Mouse (Mus musculus): ENCODE data around the gene Ncoa5. TPM values are rescaled to one million over a fixed set of nuclear protein-coding genes. Genes with fewer than 3 reads are reported as not detected.
A peak's percentile ranks its signal among the peaks of the same experiment; 100 is the strongest.

Gene Ncoa5
- polyA plus RNA-seq, 1 experiment = 33.5 TPM

GRCm38 (mm10) chr2:165050826-165051548, 16.3 kb upstream of the Ncoa5 start:
- TF ChIP-seq POLR2A (IDR thresholded peaks at IDR 0.05; ENCODE audit: low read depth, low read length) (no peak), CTCF (IDR thresholded peaks at IDR 0.05; ENCODE audit: borderline replicate concordance, insufficient read depth, low read length) (no peak)
- Histone ChIP-seq H3K27ac (ENCODE audit: insufficient read depth, low read length) (no peak overlapping the region), H3K4me3 (ENCODE audit: insufficient read depth, low read length) (no peak overlapping the region)

GRCm38 (mm10) chr2:165049044-165049443, 14.4 kb upstream of the Ncoa5 start:
- TF ChIP-seq POLR2A (IDR thresholded peaks at IDR 0.05; ENCODE audit: low read depth, low read length) (no peak), CTCF (IDR thresholded peaks at IDR 0.05; ENCODE audit: borderline replicate concordance, insufficient read depth, low read length) (no peak)
- Histone ChIP-seq H3K27ac (ENCODE audit: insufficient read depth, low read length) (no peak overlapping the region), H3K4me3 (ENCODE audit: insufficient read depth, low read length) (no peak overlapping the region)

More at GRCm38 (mm10) chr2:165050826-165051548, 16.3 kb upstream of the Ncoa5 start:
- H3K4me1 ChIP-seq (ENCODE audit: control insufficient read depth, insufficient read depth, low read length) = no peaks in the 10 kb centered on the region

GRCm38 (mm10) chr2:165043729-165044128, 9.1 kb upstream of the Ncoa5 start:
- no peaks in the 10 kb centered on the region for H3K4me1 ChIP-seq (ENCODE audit: control insufficient read depth, insufficient read depth, low read length)
- no peak overlapping the region for H3K27ac ChIP-seq (ENCODE audit: insufficient read depth, low read length)
- TF ChIP-seq POLR2A (IDR thresholded peaks at IDR 0.05; ENCODE audit: low read depth, low read length) = no peak
- no peak for TF ChIP-seq CTCF (IDR thresholded peaks at IDR 0.05; ENCODE audit: borderline replicate concordance, insufficient read depth, low read length)
- H3K4me3 ChIP-seq (ENCODE audit: insufficient read depth, low read length) = no peak overlapping the region

More at GRCm38 (mm10) chr2:165049044-165049443, 14.4 kb upstream of the Ncoa5 start:
- no peaks in the 10 kb centered on the region for H3K4me1 ChIP-seq (ENCODE audit: control insufficient read depth, insufficient read depth, low read length)

GRCm38 (mm10) chr2:165043090-165043636, 8.5 kb upstream of the Ncoa5 start:
- TF ChIP-seq CTCF (IDR thresholded peaks at IDR 0.05; ENCODE audit: borderline replicate concordance, insufficient read depth, low read length) (no peak), POLR2A (IDR thresholded peaks at IDR 0.05; ENCODE audit: low read depth, low read length) (no peak)
- Histone ChIP-seq H3K4me1 (ENCODE audit: control insufficient read depth, insufficient read depth, low read length) (no peaks in the 10 kb centered on the region), H3K27ac (ENCODE audit: insufficient read depth, low read length) (no peak overlapping the region), H3K4me3 (ENCODE audit: insufficient read depth, low read length) (no peak overlapping the region)

- H3K4me3 ChIP-seq (ENCODE audit: insufficient read depth, low read length) = no peak overlapping the region
- no peak for TF ChIP-seq CTCF (IDR thresholded peaks at IDR 0.05; ENCODE audit: borderline replicate concordance, insufficient read depth, low read length)
- TF ChIP-seq POLR2A (IDR thresholded peaks at IDR 0.05; ENCODE audit: low read depth, low read length) = no peak
- H3K4me1 ChIP-seq (ENCODE audit: control insufficient read depth, insufficient read depth, low read length) = no peaks in the 10 kb centered on the region
- no peak overlapping the region for H3K27ac ChIP-seq (ENCODE audit: insufficient read depth, low read length)
These were observed 7.5 kb upstream of the Ncoa5 start for GRCm38 (mm10) chr2:165042126-165042525.

GRCm38 (mm10) chr2:165037415-165037814, 2.7 kb upstream of the Ncoa5 start:
- Histone ChIP-seq H3K4me3 (ENCODE audit: insufficient read depth, low read length) (no peak overlapping the region), H3K27ac (ENCODE audit: insufficient read depth, low read length) (no peak overlapping the region), H3K4me1 (ENCODE audit: control insufficient read depth, insufficient read depth, low read length) (peaks cover 4% of the 10 kb centered on the region)
- TF ChIP-seq POLR2A (IDR thresholded peaks at IDR 0.05; ENCODE audit: low read depth, low read length) (no peak), CTCF (IDR thresholded peaks at IDR 0.05; ENCODE audit: borderline replicate concordance, insufficient read depth, low read length) (no peak)

- no peak overlapping the region for H3K27ac ChIP-seq (ENCODE audit: insufficient read depth, low read length)
- no peak for TF ChIP-seq POLR2A (IDR thresholded peaks at IDR 0.05; ENCODE audit: low read depth, low read length)
- no peak for TF ChIP-seq CTCF (IDR thresholded peaks at IDR 0.05; ENCODE audit: borderline replicate concordance, insufficient read depth, low read length)
- H3K4me3 ChIP-seq (ENCODE audit: insufficient read depth, low read length) = peak overlapping the region; percentile 32; the same call in 1 of the 2 replicates
- peaks cover 4% of the 10 kb centered on the region for H3K4me1 ChIP-seq (ENCODE audit: control insufficient read depth, insufficient read depth, low read length)
These were observed 378 bp upstream of the Ncoa5 start for GRCm38 (mm10) chr2:165035058-165035431.

GRCm38 (mm10) chr2:165033306-165033705, 1.4 kb downstream of the Ncoa5 start:
- TF ChIP-seq CTCF (IDR thresholded peaks at IDR 0.05; ENCODE audit: borderline replicate concordance, insufficient read depth, low read length) (no peak), POLR2A (IDR thresholded peaks at IDR 0.05; ENCODE audit: low read depth, low read length) (no peak)
- no peak overlapping the region for H3K27ac ChIP-seq (ENCODE audit: insufficient read depth, low read length)
- H3K4me3 ChIP-seq (ENCODE audit: insufficient read depth, low read length) = peak overlapping the region; percentile 96
- peaks cover 4% of the 10 kb centered on the region for H3K4me1 ChIP-seq (ENCODE audit: control insufficient read depth, insufficient read depth, low read length)

GRCm38 (mm10) chr2:165032533-165032932, 2.1 kb downstream of the Ncoa5 start:
- TF ChIP-seq CTCF (IDR thresholded peaks at IDR 0.05; ENCODE audit: borderline replicate concordance, insufficient read depth, low read length) (no peak), POLR2A (IDR thresholded peaks at IDR 0.05; ENCODE audit: low read depth, low read length) (no peak)
- H3K4me3 ChIP-seq (ENCODE audit: insufficient read depth, low read length) = no peak overlapping the region
- no peak overlapping the region for H3K27ac ChIP-seq (ENCODE audit: insufficient read depth, low read length)
- H3K4me1 ChIP-seq (ENCODE audit: control insufficient read depth, insufficient read depth, low read length) = peaks cover 4% of the 10 kb centered on the region

- TF ChIP-seq CTCF (IDR thresholded peaks at IDR 0.05; ENCODE audit: borderline replicate concordance, insufficient read depth, low read length) = no peak
- TF ChIP-seq POLR2A (IDR thresholded peaks at IDR 0.05; ENCODE audit: low read depth, low read length) = no peak
- Histone ChIP-seq H3K4me3 (ENCODE audit: insufficient read depth, low read length) (no peak overlapping the region), H3K27ac (ENCODE audit: insufficient read depth, low read length) (no peak overlapping the region), H3K4me1 (ENCODE audit: control insufficient read depth, insufficient read depth, low read length) (no peaks in the 10 kb centered on the region)
These were observed 7.5 kb downstream of the Ncoa5 start for GRCm38 (mm10) chr2:165027163-165027562.
